Mouse (Mus musculus) ES-E14 (cell line): ENCODE results near the gene Fam169a.

Experiments
- CHD2 ChIP-seq: IDR thresholded peaks from 2 replicates; pipeline ENCODE4 v1.6.1; 2014; ENCODE audit warnings: mild to moderate bottlenecking, low read depth, low read length, inconsistent platforms
- HCFC1 ChIP-seq: IDR thresholded peaks from 2 replicates; pipeline ENCODE4 v1.6.1; 2012; ENCODE audit warnings: low read length, inconsistent platforms, borderline replicate concordance; ENCODE audit not compliant: insufficient read depth

GRCm38 (mm10) chr13:97121341-97121740 lies 54.3 kb downstream of the Fam169a start:
- TF ChIP-seq CHD2 (no peak), HCFC1 (no peak)
